Mouse (Mus musculus): ENCODE results near the gene Eif4ebp2. TPM values are rescaled to one million over a fixed set of nuclear protein-coding genes. Genes with fewer than 3 reads are reported as not detected.
A peak's percentile ranks its signal among the peaks of the same experiment; 100 is the strongest.

Gene Eif4ebp2
- polyA plus RNA-seq, 1 experiment from 2014 or later, result 46.8 TPM

GRCm38 (mm10) chr10:61380186-61380585 is 72.3 kb downstream of the Eif4ebp2 start:
- Histone ChIP-seq H3K4me1 (ENCODE audit: control insufficient read depth, insufficient read depth, low read length) (peaks cover 27% of the 10 kb centered on the region), H3K27ac (replicated peaks; ENCODE audit: low read depth, low read length) (peak overlapping the region; percentile 10; the same call in 1 of the 2 replicates), H3K27me3 (ENCODE audit: control insufficient read depth, insufficient read depth, low read length) (no peaks in the 10 kb centered on the region), H3K9me3 (ENCODE audit: control insufficient read depth, low read length) (no peaks in the 10 kb centered on the region), H3K4me3 (replicated peaks; ENCODE audit: low read depth, low read length) (no peak overlapping the region), H3K36me3 (ENCODE audit: control insufficient read depth, insufficient read depth, low read length) (no peaks in the 10 kb centered on the region), H3K9ac (replicated peaks; ENCODE audit: low read length) (no peak overlapping the region), H3K4me2 (ENCODE audit: low read length) (peak overlapping the region; percentile 90)
- 5% methylated on average over 9 of the region's 9 CpGs for WGBS
- ATAC-seq (ENCODE audit: low FRiP score, low TSS enrichment) (no peak), DNase-seq (peak; percentile 35)

GRCm38 (mm10) chr10:61379340-61380040 is 73.0 kb downstream of the Eif4ebp2 start:
- 83% methylated on average over 13 of the region's 13 CpGs for WGBS
- DNase-seq, result no peak
- Histone ChIP-seq H3K9me3 (ENCODE audit: control insufficient read depth, low read length) (no peaks in the 10 kb centered on the region), H3K27me3 (ENCODE audit: control insufficient read depth, insufficient read depth, low read length) (no peaks in the 10 kb centered on the region), H3K27ac (replicated peaks; ENCODE audit: low read depth, low read length) (no peak overlapping the region), H3K4me2 (ENCODE audit: low read length) (peak overlapping the region; percentile 90; the same call in 1 of the 2 replicates), H3K4me1 (ENCODE audit: control insufficient read depth, insufficient read depth, low read length) (peaks cover 27% of the 10 kb centered on the region), H3K36me3 (ENCODE audit: control insufficient read depth, insufficient read depth, low read length) (no peaks in the 10 kb centered on the region), H3K4me3 (replicated peaks; ENCODE audit: low read depth, low read length) (no peak overlapping the region), H3K9ac (replicated peaks; ENCODE audit: low read length) (no peak overlapping the region)
- no peak for ATAC-seq (ENCODE audit: low FRiP score, low TSS enrichment)

GRCm38 (mm10) chr10:61378698-61379097 is 73.8 kb downstream of the Eif4ebp2 start:
- H3K4me2 ChIP-seq (ENCODE audit: low read length), result no peak overlapping the region
- no peak for ATAC-seq (ENCODE audit: low FRiP score, low TSS enrichment)

More at GRCm38 (mm10) chr10:61378698-61379097, 73.8 kb downstream of the Eif4ebp2 start:
- WGBS, result 80% methylated on average over 5 of the region's 5 CpGs
- Histone ChIP-seq H3K27ac (replicated peaks; ENCODE audit: low read depth, low read length) (no peak overlapping the region), H3K9me3 (ENCODE audit: control insufficient read depth, low read length) (no peaks in the 10 kb centered on the region), H3K9ac (replicated peaks; ENCODE audit: low read length) (no peak overlapping the region), H3K4me1 (ENCODE audit: control insufficient read depth, insufficient read depth, low read length) (peaks cover 21% of the 10 kb centered on the region; the same call in 1 of the 2 replicates), H3K4me3 (replicated peaks; ENCODE audit: low read depth, low read length) (no peak overlapping the region), H3K27me3 (ENCODE audit: control insufficient read depth, insufficient read depth, low read length) (no peaks in the 10 kb centered on the region), H3K36me3 (ENCODE audit: control insufficient read depth, insufficient read depth, low read length) (no peaks in the 10 kb centered on the region)
- no peak for DNase-seq

Other genes starting within 250 kb of the Eif4ebp2 start
- 0.15 and 0.22 TPM in 2 replicates for gene Adamts14, start 179.2 kb downstream of the Eif4ebp2 start, polyA plus RNA-seq (2014; fragmentation: Nextera tagmentation; extraction: Ambion mirVana)
- not detected in 2 replicates for gene Prf1, start 154.8 kb downstream of the Eif4ebp2 start, polyA plus RNA-seq (2014; fragmentation: Nextera tagmentation; extraction: Ambion mirVana)
- 16.5 and 18.7 TPM in 2 replicates for gene Pald1, start 69.1 kb downstream of the Eif4ebp2 start, polyA plus RNA-seq (2014; fragmentation: Nextera tagmentation; extraction: Ambion mirVana)
- gene Nodal, start 34.7 kb downstream of the Eif4ebp2 start, polyA plus RNA-seq (2014; fragmentation: Nextera tagmentation; extraction: Ambion mirVana), result not detected in 2 replicates
- 15.0 and 17.6 TPM in 2 replicates for gene Lrrc20, start 23.1 kb upstream of the Eif4ebp2 start, polyA plus RNA-seq (2014; fragmentation: Nextera tagmentation; extraction: Ambion mirVana)
- gene Npffr1, start 142.8 kb upstream of the Eif4ebp2 start, polyA plus RNA-seq (2014; fragmentation: Nextera tagmentation; extraction: Ambion mirVana), result 0.87 and 0.98 TPM in 2 replicates
- 205 and 216 TPM in 2 replicates for gene Ppa1, start 195.9 kb upstream of the Eif4ebp2 start, polyA plus RNA-seq (2014; fragmentation: Nextera tagmentation; extraction: Ambion mirVana)
- gene Sar1a, start 227.6 kb upstream of the Eif4ebp2 start, polyA plus RNA-seq (2014; fragmentation: Nextera tagmentation; extraction: Ambion mirVana), result 189 and 227 TPM in 2 replicates
- gene Tysnd1, start 242.9 kb upstream of the Eif4ebp2 start, polyA plus RNA-seq (2014; fragmentation: Nextera tagmentation; extraction: Ambion mirVana), result 25.1 and 27.0 TPM in 2 replicates